Mouse (Mus musculus) pancreas, adult 10 weeks (tissue): Measurements from ENCODE around the gene Gabpa. TPM values are rescaled to one million over a fixed set of nuclear protein-coding genes. Genes with fewer than 3 reads are reported as not detected.

Experiments used
- polyA plus RNA-seq: library from polyadenylated mRNA; stranded (reverse); fragments of 350-450 nt; fragmentation: Illumina TruSeq; extraction: RNeasy Lipid Tissue Mini Kit (QIAGEN cat#74804); gene quantifications from one replicate; pipeline ENCODE4 v1.2.3, GENCODE M21; 2015; ENCODE audit warnings: low read depth, low replicate concordance; ENCODE audit not compliant: insufficient read depth

Gene Gabpa
- 9.8 TPM for polyA plus RNA-seq

GRCm38 (mm10) chr16:84834745-84835440 is at the start of gene Gabpa:
Gabpa (plus strand) TSS chr16:84834925.

GRCm38 (mm10) chr16:84835441-84835822 is 707 bp downstream of the Gabpa start, which contains the start of gene Atp5j:
Atp5j (minus strand) TSS chr16:84835625.

Other genes starting within 250 kb of the Gabpa start
- 5.2 TPM for gene Mrpl39, start 99.2 kb upstream of the Gabpa start, polyA plus RNA-seq
- 20.4 TPM for gene Jam2, start 60.8 kb upstream of the Gabpa start, polyA plus RNA-seq
- 130 TPM for gene Atp5j, start 700 bp downstream of the Gabpa start, polyA plus RNA-seq